Mouse (Mus musculus) brain, embryonic 18.5 days (tissue): ENCODE measurements at regions not wholly inside any gene's neighbourhood (a gene's known extent, or its start where the extent isn't known, plus 50 kb on each side); places are given as distances from the start of the nearest gene placed in this dataset.

Experiments used
- DNase-seq: peaks from one replicate; pipeline ENCODE4 v3.0.0-alpha.2; 2012; ENCODE audit warnings: low read depth, low spot score

GRCm38 (mm10) chr6:101593782-101594641 is 216.3 kb upstream of the Pdzrn3 start:
- no peak for DNase-seq

- no peak for DNase-seq
Observed at GRCm38 (mm10) chr6:101585871-101586270, 208.2 kb upstream of the Pdzrn3 start.

GRCm38 (mm10) chr6:101580824-101581223 is 203.1 kb upstream of the Pdzrn3 start:
- no peak for DNase-seq

- DNase-seq, result no peak
Observed at GRCm38 (mm10) chr6:101556096-101556495, 178.4 kb upstream of the Pdzrn3 start.

- DNase-seq, result no peak
Observed at GRCm38 (mm10) chr6:101554965-101555604, 177.4 kb upstream of the Pdzrn3 start.

GRCm38 (mm10) chr6:101550501-101551268 is 173.0 kb upstream of the Pdzrn3 start:
- no peak for DNase-seq

GRCm38 (mm10) chr6:101537581-101537980 is 159.9 kb upstream of the Pdzrn3 start:
- no peak for DNase-seq

- DNase-seq, result no peak
Observed at GRCm38 (mm10) chr6:101534214-101535052, 156.7 kb upstream of the Pdzrn3 start.

- DNase-seq, result no peak
Observed at GRCm38 (mm10) chr6:101532436-101532835, 154.7 kb upstream of the Pdzrn3 start.

GRCm38 (mm10) chr6:101531914-101532313 is 154.2 kb upstream of the Pdzrn3 start:
- no peak for DNase-seq

GRCm38 (mm10) chr6:101525129-101525528 is 147.4 kb upstream of the Pdzrn3 start:
- no peak for DNase-seq

GRCm38 (mm10) chr6:101521316-101521715 is 143.6 kb upstream of the Pdzrn3 start:
- no peak for DNase-seq

- DNase-seq, result no peak
Observed at GRCm38 (mm10) chr6:101520755-101521154, 143.1 kb upstream of the Pdzrn3 start.

GRCm38 (mm10) chr6:101518904-101519701 is 141.4 kb upstream of the Pdzrn3 start:
- DNase-seq, result no peak

- no peak for DNase-seq
Observed at GRCm38 (mm10) chr6:101517584-101517983, 139.9 kb upstream of the Pdzrn3 start.

- DNase-seq, result no peak
Observed at GRCm38 (mm10) chr6:101513696-101514095, 136.0 kb upstream of the Pdzrn3 start.

GRCm38 (mm10) chr6:101502149-101502548 is 124.5 kb upstream of the Pdzrn3 start:
- no peak for DNase-seq

GRCm38 (mm10) chr6:101501716-101502115 is 124.0 kb upstream of the Pdzrn3 start:
- DNase-seq, result no peak

GRCm38 (mm10) chr6:101500202-101500601 is 122.5 kb upstream of the Pdzrn3 start:
- DNase-seq, result no peak

- DNase-seq, result no peak
Observed at GRCm38 (mm10) chr6:101488466-101488865, 110.8 kb upstream of the Pdzrn3 start.
